Mouse (Mus musculus) ovary, postnatal 14 days (tissue): ENCODE measurements around the gene Adamts1.

Source experiments
- DNase-seq: peaks from one replicate; pipeline ENCODE4 v3.0.0; 2022; ENCODE audit warnings: low spot score

Adamts1 gene

GRCm38 (mm10) chr16:85765167-85765566 is 37.7 kb downstream of the Adamts1 start:
- DNase-seq: no peak

GRCm38 (mm10) chr16:85762052-85762665 is 40.8 kb downstream of the Adamts1 start:
- no peak for DNase-seq

- DNase-seq: no peak
Observed at GRCm38 (mm10) chr16:85760961-85761580, 41.8 kb downstream of the Adamts1 start.

GRCm38 (mm10) chr16:85756101-85756819 is 46.7 kb downstream of the Adamts1 start:
- DNase-seq: peak; percentile 64

- DNase-seq: no peak
Observed at GRCm38 (mm10) chr16:85749335-85749734, 53.6 kb downstream of the Adamts1 start.

GRCm38 (mm10) chr16:85747589-85748360 is 55.1 kb downstream of the Adamts1 start:
- DNase-seq: peak; percentile 39

- DNase-seq: no peak
Observed at GRCm38 (mm10) chr16:85746386-85746785, 56.5 kb downstream of the Adamts1 start.
